Mouse (Mus musculus) heart, postnatal 0 days (tissue): ENCODE measurements around the gene Rora. TPM values are rescaled to one million over a fixed set of nuclear protein-coding genes. Genes with fewer than 3 reads are reported as not detected.

Experiments
- ATAC-seq: fragments of 200-750 bp; cut with Nextera tagmentation; 2 replicates; pipeline ENCODE4 v1.8.0; 2017; ENCODE audit warnings: low read depth, moderate number of reproducible peaks, moderate library complexity; ENCODE audit not compliant: insufficient read depth
- DNase-seq: peaks from one replicate; pipeline ENCODE4 v3.0.0-alpha.2; 2016; ENCODE audit warnings: low spot score
- H3K27ac ChIP-seq: fragments of 300-500 bp; sonication (generic); 2 replicates; pipeline ENCODE4 v1.5.1; 2014; ENCODE audit warnings: low read depth, mild to moderate bottlenecking
- H3K27me3 ChIP-seq: fragments of 300-500 bp; sonication (generic); 2 replicates; pipeline ENCODE4 v1.6.1; 2014; ENCODE audit warnings: low read length, mixed read lengths; ENCODE audit not compliant: control insufficient read depth, insufficient read depth
- H3K36me3 ChIP-seq: fragments of 300-500 bp; sonication (generic); replicated peaks from 2 replicates; pipeline ENCODE4 v1.6.1; 2014; ENCODE audit warnings: low read length, mixed read lengths; ENCODE audit not compliant: control insufficient read depth, insufficient read depth
- H3K4me1 ChIP-seq: fragments of 300-500 bp; sonication (generic); 2 replicates; pipeline ENCODE4 v1.6.1; 2014; ENCODE audit warnings: antibody characterized with exemption; ENCODE audit not compliant: control insufficient read depth, insufficient read depth
- H3K4me2 ChIP-seq: fragments of 300-500 bp; sonication (generic); 2 replicates; pipeline ENCODE4 v1.6.1; 2014; ENCODE audit warnings: low read depth, mild to moderate bottlenecking, low read length, moderate library complexity
- H3K4me3 ChIP-seq: fragments of 300-500 bp; sonication (generic); 2 replicates; pipeline ENCODE4 v1.5.1; 2014; ENCODE audit warnings: low read depth, low read length
- H3K9ac ChIP-seq: fragments of 300-500 bp; sonication (generic); replicated peaks from 2 replicates; pipeline ENCODE4 v1.6.1; 2014; ENCODE audit warnings: low read depth, low read length, mixed read lengths
- H3K9me3 ChIP-seq: fragments of 300-500 bp; sonication (generic); replicated peaks from 2 replicates; pipeline ENCODE4 v1.6.1; 2016; ENCODE audit warnings: low read length; ENCODE audit not compliant: control insufficient read depth
- CTCF ChIP-seq: IDR thresholded peaks from 2 replicates; pipeline ENCODE4 v1.5.1; 2016; ENCODE audit warnings: antibody characterized with exemption, control low read depth, low read depth
- EP300 ChIP-seq: IDR thresholded peaks from 2 replicates; pipeline ENCODE4 v1.6.1; 2016; ENCODE audit warnings: antibody characterized with exemption, low read depth
- WGBS: fragments of 180-500 bp; shearing (Covaris S2); extraction: QIAGEN DNeasy Blood & Tissue Kit; methylation state at CpG from one replicate; pipeline ENCODE4 v1.1.7; 2014; 5-methylcytosine and 5-hydroxymethylcytosine counted together
- polyA plus RNA-seq: library from polyadenylated mRNA; unstranded; fragments of >200 nt; fragmentation: Nextera tagmentation; extraction: Ambion mirVana; gene quantifications from 2 replicates; pipeline ENCODE4 v1.2.1, GENCODE M21; 2015
- total RNA-seq: library from RNA; depleted of rRNA; stranded (reverse); fragments of >200 nt; gene quantifications from 2 replicates; pipeline ENCODE4 v1.2.3, GENCODE M21; 2014; ENCODE audit warnings: low replicate concordance

The Rora gene
- total and polyA plus RNA-seq, 2 experiments from 2014 or later, result 7.9 to 9.8 TPM

DNA sequence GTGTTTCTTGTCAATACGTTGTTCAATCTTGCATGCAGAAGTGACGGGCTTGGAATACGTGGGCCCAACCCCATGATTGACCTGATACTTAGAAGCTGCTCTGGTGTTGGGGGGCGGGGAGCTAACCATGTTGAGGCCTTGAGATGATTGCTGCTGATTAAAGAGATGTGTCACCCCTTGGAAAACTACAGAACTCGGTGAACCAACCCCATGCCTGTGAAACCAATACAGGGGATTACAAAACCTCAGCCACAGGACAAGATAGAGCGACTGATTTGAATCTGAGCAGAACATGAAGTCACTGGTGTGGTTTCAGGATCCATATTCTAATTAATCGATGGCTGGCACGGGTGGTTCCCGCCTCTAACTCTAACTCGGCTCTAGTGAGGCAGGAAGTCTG is 650.9 kb downstream of the Rora start:
- Histone ChIP-seq H3K9ac (no peak overlapping the region), H3K27me3 (no peaks in the 10 kb centered on the region), H3K9me3 (no peaks in the 10 kb centered on the region), H3K27ac (no peak overlapping the region), H3K4me1 (peaks cover 7% of the 10 kb centered on the region; the same call in 1 of the 2 replicates), H3K36me3 (no peaks in the 10 kb centered on the region), H3K4me3 (no peak overlapping the region), H3K4me2 (no peak overlapping the region)
- ATAC-seq (no peak), DNase-seq (no peak)
- 78% methylated on average over 10 of the region's 10 CpGs for WGBS
- TF ChIP-seq CTCF (no peak), EP300 (no peak)

DNA sequence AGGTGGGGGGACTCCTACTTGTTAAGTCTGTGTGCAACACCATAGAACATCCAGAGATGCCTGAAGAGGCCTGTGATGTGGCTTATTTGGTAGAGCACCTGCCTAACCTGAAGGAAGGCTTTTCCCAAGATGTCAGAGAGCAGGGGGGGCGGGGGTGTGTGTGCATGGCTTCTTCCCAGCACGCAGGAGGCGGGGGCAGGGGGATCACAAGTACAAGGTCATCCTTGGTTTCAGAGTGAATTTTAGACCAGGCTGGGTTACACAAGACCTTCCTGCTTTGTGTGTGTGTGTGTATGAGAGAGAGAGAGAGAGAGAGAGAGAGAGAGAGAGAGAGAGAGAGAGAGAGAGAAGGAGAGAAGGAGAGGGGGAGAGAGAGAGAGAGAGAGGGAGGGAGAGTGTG is 651.4 kb downstream of the Rora start:
- H3K27ac ChIP-seq, result no peak overlapping the region
- TF ChIP-seq CTCF (no peak), EP300 (no peak)
- no peaks in the 10 kb centered on the region for H3K36me3 ChIP-seq
- no peaks in the 10 kb centered on the region for H3K27me3 ChIP-seq
- ATAC-seq (no peak), DNase-seq (no peak)
- 62% methylated on average over 3 of the region's 3 CpGs for WGBS
- H3K9me3 ChIP-seq, result no peaks in the 10 kb centered on the region
- H3K9ac ChIP-seq, result no peak overlapping the region
- H3K4me3 ChIP-seq, result no peak overlapping the region
- no peak overlapping the region for H3K4me2 ChIP-seq
- peaks cover 7% of the 10 kb centered on the region; the same call in 1 of the 2 replicates for H3K4me1 ChIP-seq

DNA sequence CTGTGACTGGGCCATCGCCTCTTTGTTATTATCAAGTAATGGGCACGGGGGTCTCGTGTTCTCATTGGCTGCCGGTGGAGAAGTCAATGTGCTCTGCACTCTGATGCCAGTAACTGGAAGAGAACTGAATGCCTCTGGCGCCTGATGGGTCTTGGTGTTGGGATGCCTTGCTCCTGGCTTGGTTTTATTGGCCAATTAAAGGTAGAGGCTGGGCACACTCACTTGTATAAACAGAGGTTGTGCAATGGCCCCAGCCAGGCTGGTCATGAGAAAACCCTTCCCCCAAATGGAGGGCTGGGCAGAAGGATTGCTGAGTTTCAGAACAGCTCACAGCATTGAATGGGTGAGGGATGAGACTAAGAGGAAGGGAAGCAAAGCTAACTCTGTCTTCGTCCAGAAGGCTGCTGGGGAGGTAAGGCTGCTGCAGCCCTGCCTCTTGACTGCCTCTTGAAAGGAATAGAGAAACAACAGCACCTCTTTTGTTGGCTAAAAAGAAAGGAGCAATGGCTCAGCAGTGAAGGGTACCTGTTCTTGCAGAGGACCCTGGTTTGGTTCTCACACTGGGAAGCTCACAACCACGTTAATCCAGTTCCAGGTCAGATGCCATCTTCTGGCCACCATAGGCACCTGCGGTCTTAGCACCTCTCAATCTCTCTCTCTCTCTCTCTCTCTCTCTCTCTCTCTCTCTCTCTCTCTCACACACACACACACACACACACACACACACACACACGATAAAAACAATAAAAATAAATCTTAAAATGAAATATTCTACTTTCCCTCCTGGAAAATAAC is 653.3 kb downstream of the Rora start:
- DNase-seq, result no peak
- Histone ChIP-seq H3K36me3 (no peaks in the 10 kb centered on the region), H3K9me3 (no peaks in the 10 kb centered on the region), H3K4me1 (peaks cover 7% of the 10 kb centered on the region; the same call in 1 of the 2 replicates), H3K4me2 (no peak overlapping the region), H3K27ac (no peak overlapping the region), H3K27me3 (no peaks in the 10 kb centered on the region), H3K9ac (no peak overlapping the region), H3K4me3 (no peak overlapping the region)
- TF ChIP-seq CTCF (no peak), EP300 (no peak)
- 83% methylated on average over 9 of the region's 9 CpGs for WGBS
- ATAC-seq, result no peak

- 64% methylated on average over 11 of the region's 11 CpGs for WGBS
- Histone ChIP-seq H3K4me3 (no peak overlapping the region), H3K9me3 (no peaks in the 10 kb centered on the region), H3K27ac (no peak overlapping the region), H3K4me2 (no peak overlapping the region), H3K9ac (no peak overlapping the region), H3K27me3 (no peaks in the 10 kb centered on the region), H3K4me1 (0 out of 2 replicates have a peak, but pooled peaks cover 5% of the 10 kb centered on the region), H3K36me3 (no peaks in the 10 kb centered on the region)
- TF ChIP-seq EP300 (no peak), CTCF (no peak)
- ATAC-seq (no peak), DNase-seq (no peak)
Observed at GRCm38 (mm10) chr9:69307974-69308373, 654.4 kb downstream of the Rora start.

DNA sequence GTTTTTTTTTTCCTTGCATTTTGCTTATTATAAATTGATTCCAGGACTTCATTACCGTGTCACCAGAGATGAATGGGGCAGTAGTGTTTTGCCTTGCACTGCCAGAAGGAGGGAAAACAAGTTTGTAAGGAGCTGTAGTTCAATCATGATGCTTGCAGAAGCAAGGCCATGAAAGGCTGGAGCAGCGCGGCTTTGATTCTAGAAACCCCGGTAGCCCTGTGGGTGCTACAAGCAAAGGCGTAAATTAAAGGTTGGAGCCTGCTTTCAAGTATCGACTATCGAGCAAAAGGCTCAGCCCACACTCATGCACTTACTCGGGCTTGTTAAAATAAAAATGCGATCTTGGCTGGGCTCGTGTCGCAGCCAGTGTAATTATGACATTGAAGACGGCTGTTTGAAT is 656.9 kb downstream of the Rora start:
- DNase-seq (no peak), ATAC-seq (no peak)
- 56% methylated on average over 12 of the region's 12 CpGs for WGBS
- TF ChIP-seq EP300 (no peak), CTCF (no peak)
- Histone ChIP-seq H3K4me2 (no peak overlapping the region), H3K27me3 (no peaks in the 10 kb centered on the region), H3K27ac (no peak overlapping the region), H3K9ac (no peak overlapping the region), H3K36me3 (no peaks in the 10 kb centered on the region), H3K4me3 (no peak overlapping the region), H3K4me1 (peaks cover 13% of the 10 kb centered on the region; the same call in 1 of the 2 replicates), H3K9me3 (no peaks in the 10 kb centered on the region)

DNA sequence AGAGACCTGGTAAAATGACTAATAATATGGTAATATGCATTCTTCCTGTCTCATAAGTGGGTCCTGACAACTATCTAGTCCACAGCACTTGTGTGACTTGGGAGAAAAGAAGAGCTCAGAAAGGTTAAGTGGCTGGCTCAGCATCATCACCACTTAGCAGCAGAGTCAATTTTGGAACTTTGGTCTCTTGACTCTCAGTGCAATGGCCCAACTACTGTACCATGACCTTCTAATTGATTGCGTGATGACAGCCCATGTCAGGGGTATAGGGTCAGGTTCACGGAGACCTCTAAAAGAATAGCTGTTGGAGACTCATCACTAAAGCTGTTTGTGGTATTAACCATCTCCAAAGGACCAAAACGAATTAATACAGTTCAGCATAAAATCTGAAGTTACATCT is 659.7 kb downstream of the Rora start:
- Histone ChIP-seq H3K9me3 (no peaks in the 10 kb centered on the region), H3K27ac (no peak overlapping the region), H3K36me3 (no peaks in the 10 kb centered on the region), H3K4me3 (no peak overlapping the region), H3K4me1 (peaks cover 11% of the 10 kb centered on the region; the same call in 1 of the 2 replicates), H3K9ac (no peak overlapping the region), H3K4me2 (no peak overlapping the region), H3K27me3 (no peaks in the 10 kb centered on the region)
- ATAC-seq (no peak), DNase-seq (no peak)
- WGBS, result 78% methylated on average over 3 of the region's 3 CpGs
- TF ChIP-seq EP300 (no peak), CTCF (no peak)
